Mouse (Mus musculus) midbrain, embryonic 14.5 days (tissue): ENCODE data around the gene Fcgbp. TPM values are rescaled to one million over a fixed set of nuclear protein-coding genes. Genes with fewer than 3 reads are reported as not detected.
A peak's percentile ranks its signal among the peaks of the same experiment; 100 is the strongest.
"Not testable (repeated sequence)": the region's sequence is repeated elsewhere in the genome, so short reads cannot be mapped to it uniquely, and the experiment has no call there.

Experiments used
- ATAC-seq: fragments of 200-750 bp; cut with Nextera tagmentation; 2 replicates; pipeline ENCODE4 v1.8.0; 2017; ENCODE audit warnings: moderate number of reproducible peaks, moderate library complexity; ENCODE audit not compliant: low FRiP score, low TSS enrichment
- DNase-seq: peaks from one replicate; pipeline ENCODE4 v3.0.0-alpha.2; 2015
- H3K27ac ChIP-seq: fragments of 300-500 bp; sonication (generic); replicated peaks from 2 replicates; pipeline ENCODE4 v1.5.1; 2014; ENCODE audit warnings: mild to moderate bottlenecking, low read depth, low read length, moderate library complexity
- H3K27me3 ChIP-seq: fragments of 300-500 bp; sonication (generic); 2 replicates; pipeline ENCODE4 v1.6.1; 2014; ENCODE audit warnings: low read length, control low read depth, mixed read lengths; ENCODE audit not compliant: control insufficient read depth, insufficient read depth
- H3K36me3 ChIP-seq: fragments of 300-500 bp; sonication (generic); 2 replicates; pipeline ENCODE4 v1.6.1; 2014; ENCODE audit warnings: low read length, control low read depth; ENCODE audit not compliant: control insufficient read depth, insufficient read depth
- H3K4me1 ChIP-seq: fragments of 300-500 bp; sonication (generic); 2 replicates; pipeline ENCODE4 v1.6.1; 2014; ENCODE audit warnings: mild to moderate bottlenecking, antibody characterized with exemption, low read length, control low read depth; ENCODE audit not compliant: control insufficient read depth, insufficient read depth
- H3K4me2 ChIP-seq: fragments of 300-500 bp; sonication (generic); 2 replicates; pipeline ENCODE4 v1.6.1; 2014; ENCODE audit warnings: mild to moderate bottlenecking, low read length, moderate library complexity
- H3K4me3 ChIP-seq: fragments of 300-500 bp; sonication (generic); replicated peaks from 2 replicates; pipeline ENCODE4 v1.5.1; 2014; ENCODE audit warnings: low read depth, low read length
- H3K9ac ChIP-seq: fragments of 300-500 bp; sonication (generic); replicated peaks from 2 replicates; pipeline ENCODE4 v1.6.1; 2014; ENCODE audit warnings: mild to moderate bottlenecking, low read length, moderate library complexity
- H3K9me3 ChIP-seq: fragments of 300-500 bp; sonication (generic); 2 replicates; pipeline ENCODE4 v1.6.1; 2016; ENCODE audit warnings: low read length, control low read depth, mixed read lengths; ENCODE audit not compliant: control insufficient read depth
- WGBS: fragments of 180-500 bp; shearing (Covaris S2); extraction: QIAGEN DNeasy Blood & Tissue Kit; methylation state at CpG from one replicate; pipeline ENCODE4 v1.1.7; 2014; 5-methylcytosine and 5-hydroxymethylcytosine counted together
- polyA plus RNA-seq: library from polyadenylated mRNA; unstranded; fragments of >200 nt; fragmentation: Nextera tagmentation; extraction: Ambion mirVana; gene quantifications from 2 replicates; pipeline ENCODE4 v1.2.1, GENCODE M21; 2014

Fcgbp gene
- polyA plus RNA-seq, 1 experiment from 2014 or later, result 0.25 TPM

DNA sequence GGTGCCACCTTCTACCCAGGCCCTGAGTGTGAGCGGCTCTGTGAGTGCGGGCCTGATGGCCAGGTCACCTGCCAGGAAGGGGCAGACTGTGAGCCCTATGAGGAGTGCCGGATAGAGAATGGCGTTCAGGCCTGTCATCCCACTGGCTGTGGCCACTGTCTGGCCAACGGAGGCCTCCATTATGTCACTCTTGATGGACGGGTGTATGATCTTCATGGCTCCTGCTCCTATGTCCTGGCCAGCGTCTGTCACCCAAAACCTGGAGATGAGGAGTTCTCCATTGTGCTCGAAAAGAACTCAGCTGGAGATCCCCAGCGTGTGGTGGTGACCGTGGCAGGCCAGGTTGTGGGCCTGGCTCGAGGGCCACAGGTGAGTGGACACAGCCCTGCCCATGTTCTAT lies 35.2 kb downstream of the Fcgbp start:
- H3K9me3 ChIP-seq, result no peaks in the 10 kb centered on the region
- H3K27me3 ChIP-seq, result no peaks in the 10 kb centered on the region
- H3K27ac ChIP-seq, result no peak overlapping the region
- no peak for ATAC-seq
- no peaks in the 10 kb centered on the region for H3K36me3 ChIP-seq
- H3K9ac ChIP-seq, result no peak overlapping the region
- 90% methylated on average over 11 of the region's 11 CpGs for WGBS
- DNase-seq, result no peak
- H3K4me2 ChIP-seq, result no peak overlapping the region
- H3K4me1 ChIP-seq, result no peaks in the 10 kb centered on the region
- no peak overlapping the region for H3K4me3 ChIP-seq

DNA sequence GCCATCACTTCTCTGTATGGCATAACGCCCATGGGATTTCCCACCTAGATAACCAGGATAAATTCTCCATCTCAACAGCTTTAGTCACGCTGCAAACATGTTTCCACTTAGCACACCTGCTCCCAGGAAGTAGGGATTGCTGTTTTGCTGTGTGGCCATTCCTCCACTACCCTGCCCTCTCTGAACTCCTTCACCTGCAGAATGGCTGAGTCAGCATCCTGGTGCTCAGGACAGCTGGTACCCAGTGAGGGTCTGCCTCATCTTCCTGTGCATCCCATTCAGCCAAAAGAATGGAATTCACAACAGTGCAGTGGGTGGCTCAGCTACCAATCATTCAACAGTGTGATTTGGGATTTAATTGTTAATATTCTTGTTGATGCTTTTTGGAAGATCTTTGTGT lies 43.6 kb downstream of the Fcgbp start:
- H3K27me3 ChIP-seq, result no peaks in the 10 kb centered on the region
- no peaks in the 10 kb centered on the region for H3K36me3 ChIP-seq
- H3K9ac ChIP-seq, result no peak overlapping the region
- H3K9me3 ChIP-seq, result no peaks in the 10 kb centered on the region
- ATAC-seq, result no peak
- H3K4me3 ChIP-seq, result no peak overlapping the region
- H3K4me2 ChIP-seq, result no peak overlapping the region
- WGBS, result 80% methylated on average over 2 of the region's 2 CpGs
- H3K4me1 ChIP-seq, result no peaks in the 10 kb centered on the region
- DNase-seq, result no peak
- no peak overlapping the region for H3K27ac ChIP-seq

DNA sequence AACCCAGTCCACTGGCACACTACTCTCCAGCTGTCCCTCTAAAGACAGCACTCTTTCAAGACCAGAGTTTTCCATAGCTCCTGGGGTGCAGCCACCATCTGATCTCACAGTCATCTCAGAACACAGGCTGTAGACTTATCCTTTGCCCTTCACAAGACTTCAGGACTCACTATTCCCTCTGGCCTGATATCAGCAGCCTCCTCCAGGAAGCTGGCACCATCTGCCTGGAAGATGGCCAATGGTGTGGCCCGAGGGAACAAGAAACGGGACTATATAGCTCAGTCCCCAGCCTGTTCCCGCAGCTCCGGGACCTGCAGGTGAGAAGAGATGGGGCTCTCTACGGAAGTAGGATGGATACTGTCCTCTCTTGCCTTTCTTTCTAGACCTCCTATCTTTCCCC lies 58.1 kb downstream of the Fcgbp start, which contains the start of gene 9530053A07Rik:
TSS of gene 9530053A07Rik (plus strand) at position 301 of the 400 bp plus-strand sequence.
- Histone ChIP-seq H3K4me3 (no peak within 1 kb of the TSS), H3K27ac (no peak within 1 kb of the TSS), H3K4me1 (no peaks in the 10 kb centered on the region), H3K4me2 (no peak within 1 kb of the TSS), H3K36me3 (no peaks in the 10 kb centered on the region), H3K9me3 (no peaks in the 10 kb centered on the region), H3K27me3 (no peaks in the 10 kb centered on the region), H3K9ac (no peak within 1 kb of the TSS)
- no peak for DNase-seq
- no peak for ATAC-seq
- 89% methylated on average over 5 of the region's 5 CpGs for WGBS

DNA sequence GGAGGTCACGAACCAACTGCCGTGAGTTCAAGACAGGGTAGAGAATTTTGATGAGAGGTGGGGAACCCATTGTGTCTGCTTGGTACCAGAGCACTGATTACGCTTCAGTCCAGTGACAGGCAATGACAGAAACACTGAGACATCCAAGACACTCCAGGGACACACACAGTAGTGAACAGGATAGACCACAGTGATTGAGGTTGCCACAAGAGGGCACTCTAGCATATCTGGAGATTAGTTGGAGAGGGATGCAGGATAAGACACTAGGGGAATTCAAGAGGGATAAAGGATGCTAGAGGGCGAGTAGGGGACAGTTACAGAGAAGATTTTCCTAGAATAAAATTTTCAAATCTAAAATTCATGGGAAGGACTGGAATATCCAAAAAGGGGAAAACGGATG lies 66.6 kb downstream of the Fcgbp start:
- Histone ChIP-seq H3K4me3 (no peak overlapping the region), H3K27ac (no peak overlapping the region), H3K9me3 (no peaks in the 10 kb centered on the region), H3K4me1 (no peaks in the 10 kb centered on the region), H3K4me2 (no peak overlapping the region), H3K36me3 (no peaks in the 10 kb centered on the region), H3K9ac (no peak overlapping the region), H3K27me3 (no peaks in the 10 kb centered on the region)
- no peak for ATAC-seq
- DNase-seq, result peak; percentile 81
- WGBS, result 55% methylated on average over 5 of the region's 5 CpGs

DNA sequence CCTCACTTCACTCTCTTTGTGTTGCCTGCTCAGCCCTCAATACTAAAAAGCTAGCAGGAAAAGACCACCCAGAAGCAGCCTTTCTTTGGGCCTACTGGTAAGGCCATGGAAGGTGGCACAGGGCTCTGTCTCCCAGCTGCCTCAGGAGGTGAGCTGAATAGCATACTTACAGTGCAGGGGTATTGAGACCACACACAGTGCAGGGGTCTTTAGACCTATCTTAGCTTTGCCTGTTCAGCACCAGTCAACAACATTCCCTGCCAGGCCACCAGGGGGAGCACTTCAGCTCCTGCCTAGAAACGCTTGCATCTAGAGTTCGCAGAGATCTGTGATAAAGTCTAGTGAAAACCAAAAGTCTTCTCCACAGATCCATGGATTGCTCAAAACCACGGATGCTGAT lies 77.2 kb downstream of the Fcgbp start:
- no peak overlapping the region for H3K27ac ChIP-seq

GRCm38 (mm10) chr7:28149841-28150240 lies 78.8 kb downstream of the Fcgbp start:
- 93% methylated on average over 1 of the region's 1 CpGs for WGBS
- no peaks in the 10 kb centered on the region for H3K9me3 ChIP-seq
- no peaks in the 10 kb centered on the region for H3K27me3 ChIP-seq
- H3K9ac ChIP-seq, result no peak overlapping the region
- no peak overlapping the region for H3K27ac ChIP-seq
- DNase-seq (no peak), ATAC-seq (no peak)
- H3K4me2 ChIP-seq, result no peak overlapping the region
- H3K4me1 ChIP-seq, result no peaks in the 10 kb centered on the region
- no peak overlapping the region for H3K4me3 ChIP-seq
- H3K36me3 ChIP-seq, result no peaks in the 10 kb centered on the region

More for the DNA sequence above, 77.2 kb downstream of the Fcgbp start:
- DNase-seq (peak; percentile 82), ATAC-seq (no peak)
- Histone ChIP-seq H3K9me3 (peaks cover 3% of the 10 kb centered on the region; the same call in 1 of the 2 replicates), H3K4me1 (no peaks in the 10 kb centered on the region), H3K4me2 (no peak overlapping the region), H3K27me3 (no peaks in the 10 kb centered on the region), H3K36me3 (no peaks in the 10 kb centered on the region), H3K9ac (no peak overlapping the region), H3K4me3 (no peak overlapping the region)
- WGBS, result 16% methylated on average over 3 of the region's 3 CpGs

GRCm38 (mm10) chr7:28151584-28152221 lies 80.7 kb downstream of the Fcgbp start:
- WGBS, result 18% methylated on average over 13 of the region's 13 CpGs
- no peak overlapping the region for H3K4me2 ChIP-seq
- H3K27ac ChIP-seq, result no peak overlapping the region
- no peak for ATAC-seq
- no peaks in the 10 kb centered on the region for H3K9me3 ChIP-seq
- no peak overlapping the region for H3K4me3 ChIP-seq
- DNase-seq, result peak; percentile 64
- H3K9ac ChIP-seq, result no peak overlapping the region
- no peaks in the 10 kb centered on the region for H3K4me1 ChIP-seq
- H3K36me3 ChIP-seq, result no peaks in the 10 kb centered on the region
- H3K27me3 ChIP-seq, result no peaks in the 10 kb centered on the region

DNA sequence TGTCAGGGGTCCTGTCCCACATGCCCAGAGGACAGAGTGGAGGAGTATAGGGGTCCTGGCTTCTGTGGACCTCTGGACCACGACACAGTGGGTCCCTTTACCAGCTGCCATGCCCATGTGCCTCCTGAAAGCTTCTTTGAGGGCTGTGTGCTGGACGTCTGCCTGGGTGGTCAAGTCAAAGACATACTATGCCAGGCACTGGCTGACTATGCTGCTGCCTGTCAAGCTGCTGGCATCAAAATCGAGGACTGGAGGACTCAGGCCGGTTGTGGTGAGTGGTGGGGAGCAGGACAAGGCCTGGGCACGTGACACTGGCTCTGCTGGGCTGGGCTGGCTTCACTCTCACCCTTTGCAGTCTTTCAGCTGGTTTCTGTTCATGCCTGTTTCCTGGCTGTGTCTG lies 82.6 kb downstream of the Fcgbp start:
- not testable (repeated sequence) for DNase-seq, H3K4me3 ChIP-seq, H3K9ac ChIP-seq, H3K36me3 ChIP-seq, H3K4me1 ChIP-seq, H3K4me2 ChIP-seq, H3K9me3 ChIP-seq, H3K27me3 ChIP-seq, ATAC-seq, H3K27ac ChIP-seq
- WGBS, result 36% methylated on average over 5 of the region's 5 CpGs

GRCm38 (mm10) chr7:28159292-28159691 lies 88.3 kb downstream of the Fcgbp start:
- Histone ChIP-seq H3K9me3 (no peaks in the 10 kb centered on the region), H3K4me2 (no peak overlapping the region), H3K4me1 (no peaks in the 10 kb centered on the region), H3K27me3 (no peaks in the 10 kb centered on the region), H3K9ac (peak overlapping the region; percentile 16; the same call in 1 of the 2 replicates), H3K27ac (no peak overlapping the region), H3K4me3 (no peak overlapping the region), H3K36me3 (no peaks in the 10 kb centered on the region)
- whole genome bisulfite sequencing, result 77% methylated on average over 6 of the region's 6 CpGs
- DNase-seq (no peak), ATAC-seq (no peak)
